Mouse (Mus musculus) embryo, embryonic 11 days (tissue): ENCODE measurements at regions not wholly inside any gene's neighbourhood (a gene's known extent, or its start where the extent isn't known, plus 50 kb on each side); places are given as distances from the start of the nearest gene placed in this dataset.
A peak's percentile ranks its signal among the peaks of the same experiment; 100 is the strongest.

Experiments
- DNase-seq: peaks from one replicate; pipeline ENCODE4 v3.0.0-alpha.2; 2015

GRCm38 (mm10) chr5:39155763-39156162 is 279.2 kb upstream of the Clnk start:
- DNase-seq: no peak

- no peak for DNase-seq
Measured at GRCm38 (mm10) chr5:39153291-39153794, 276.7 kb upstream of the Clnk start.

GRCm38 (mm10) chr5:39151917-39152316 is 275.3 kb upstream of the Clnk start:
- no peak for DNase-seq

- no peak for DNase-seq
Measured at GRCm38 (mm10) chr5:39150891-39151290, 274.3 kb upstream of the Clnk start.

- peak; percentile 6 for DNase-seq
Measured at GRCm38 (mm10) chr5:39145658-39146057, 269.0 kb upstream of the Clnk start.

- no peak for DNase-seq
Measured at GRCm38 (mm10) chr5:39144225-39144624, 267.6 kb upstream of the Clnk start.

GRCm38 (mm10) chr5:39143648-39144047 is 267.0 kb upstream of the Clnk start:
- no peak for DNase-seq

- no peak for DNase-seq
Measured at GRCm38 (mm10) chr5:39138375-39138774, 261.8 kb upstream of the Clnk start.

- DNase-seq: no peak
Measured at GRCm38 (mm10) chr5:39128931-39129330, 252.3 kb upstream of the Clnk start.

GRCm38 (mm10) chr5:39126833-39127232 is 250.2 kb upstream of the Clnk start:
- DNase-seq: no peak

- DNase-seq: no peak
Measured at GRCm38 (mm10) chr5:39126270-39126691, 249.7 kb upstream of the Clnk start.

- DNase-seq: no peak
Measured at GRCm38 (mm10) chr5:39110336-39110735, 233.7 kb upstream of the Clnk start.

- DNase-seq: no peak
Measured at GRCm38 (mm10) chr5:39109526-39109925, 232.9 kb upstream of the Clnk start.

GRCm38 (mm10) chr5:39099113-39099512 is 222.5 kb upstream of the Clnk start:
- DNase-seq: no peak

- no peak for DNase-seq
Measured at GRCm38 (mm10) chr5:39094875-39095274, 218.3 kb upstream of the Clnk start.

GRCm38 (mm10) chr5:39076555-39077178 is 200.1 kb upstream of the Clnk start:
- peak; percentile 20 for DNase-seq

- DNase-seq: no peak
Measured at GRCm38 (mm10) chr5:39069683-39070082, 193.1 kb upstream of the Clnk start.

- DNase-seq: no peak
Measured at GRCm38 (mm10) chr5:39063061-39063460, 186.4 kb upstream of the Clnk start.

- DNase-seq: no peak
Measured at GRCm38 (mm10) chr5:39052490-39053250, 176.1 kb upstream of the Clnk start.

- DNase-seq: no peak
Measured at GRCm38 (mm10) chr5:39050512-39050911, 173.9 kb upstream of the Clnk start.

GRCm38 (mm10) chr5:39049141-39049540 is 172.5 kb upstream of the Clnk start:
- no peak for DNase-seq

GRCm38 (mm10) chr5:39040467-39040866 is 163.9 kb upstream of the Clnk start:
- DNase-seq: no peak

- DNase-seq: no peak
Measured at GRCm38 (mm10) chr5:39023241-39023640, 146.6 kb upstream of the Clnk start.

GRCm38 (mm10) chr5:39000643-39001042 is 124.0 kb upstream of the Clnk start:
- no peak for DNase-seq
